Mouse (Mus musculus) stomach, embryonic 16.5 days (tissue): ENCODE measurements around the gene Scaf4. TPM values are rescaled to one million over a fixed set of nuclear protein-coding genes. Genes with fewer than 3 reads are reported as not detected.

Source experiments
- ATAC-seq: fragments of 200-750 bp; cut with Nextera tagmentation; 2 replicates; pipeline ENCODE4 v1.8.0; 2017; ENCODE audit warnings: moderate number of reproducible peaks, moderate TSS enrichment; ENCODE audit not compliant: insufficient read depth, low FRiP score
- H3K27ac ChIP-seq: fragments of 300-500 bp; sonication (generic); 2 replicates; pipeline ENCODE4 v1.5.1; 2014; ENCODE audit warnings: low read length
- H3K27me3 ChIP-seq: fragments of 300-500 bp; sonication (generic); 2 replicates; pipeline ENCODE4 v1.6.1; 2014; ENCODE audit warnings: low read length, control low read depth, mixed read lengths; ENCODE audit not compliant: control insufficient read depth, insufficient read depth
- H3K36me3 ChIP-seq: fragments of 300-500 bp; sonication (generic); 2 replicates; pipeline ENCODE4 v1.6.1; 2014; ENCODE audit warnings: low read length; ENCODE audit not compliant: control insufficient read depth, insufficient read depth
- H3K4me1 ChIP-seq: fragments of 300-500 bp; sonication (generic); 2 replicates; pipeline ENCODE4 v1.6.1; 2014; ENCODE audit warnings: low read length, control low read depth, mixed read lengths; ENCODE audit not compliant: control insufficient read depth, insufficient read depth
- H3K4me2 ChIP-seq: fragments of 300-500 bp; sonication (generic); 2 replicates; pipeline ENCODE4 v1.6.1; 2014; ENCODE audit warnings: low read depth, low read length, mixed read lengths
- H3K4me3 ChIP-seq: fragments of 300-500 bp; sonication (generic); replicated peaks from 2 replicates; pipeline ENCODE4 v1.5.1; 2014; ENCODE audit warnings: mild to moderate bottlenecking, low read length
- H3K9ac ChIP-seq: fragments of 300-500 bp; sonication (generic); 2 replicates; pipeline ENCODE4 v1.6.1; 2014; ENCODE audit warnings: low read length
- H3K9me3 ChIP-seq: fragments of 300-500 bp; sonication (generic); replicated peaks from 2 replicates; pipeline ENCODE4 v1.6.1; 2016; ENCODE audit warnings: low read length, control low read depth; ENCODE audit not compliant: control insufficient read depth
- WGBS: fragments of 180-500 bp; shearing (Covaris S2); extraction: QIAGEN DNeasy Blood & Tissue Kit; methylation state at CpG from one replicate; pipeline ENCODE4 v1.1.7; 2014; 5-methylcytosine and 5-hydroxymethylcytosine counted together
- polyA plus RNA-seq: library from polyadenylated mRNA; unstranded; fragments of >200 nt; fragmentation: Nextera tagmentation; extraction: Ambion mirVana; gene quantifications from 2 replicates; pipeline ENCODE4 v1.2.1, GENCODE M21; 2015

The Scaf4 gene
- polyA plus RNA-seq, 1 experiment from 2014 or later: 15.1 TPM

- no peak overlapping the region for H3K4me3 ChIP-seq
- H3K27ac ChIP-seq: no peak overlapping the region
- no peak for ATAC-seq
- 73% methylated on average over 5 of the region's 5 CpGs for WGBS
- H3K9me3 ChIP-seq: no peaks in the 10 kb centered on the region
- no peak overlapping the region for H3K4me2 ChIP-seq
- no peak overlapping the region for H3K9ac ChIP-seq
- peaks cover 26% of the 10 kb centered on the region for H3K4me1 ChIP-seq
- H3K36me3 ChIP-seq: no peaks in the 10 kb centered on the region
- no peaks in the 10 kb centered on the region for H3K27me3 ChIP-seq
These were observed 3.3 kb downstream of the Scaf4 start for GRCm38 (mm10) chr16:90280989-90281388.

DNA sequence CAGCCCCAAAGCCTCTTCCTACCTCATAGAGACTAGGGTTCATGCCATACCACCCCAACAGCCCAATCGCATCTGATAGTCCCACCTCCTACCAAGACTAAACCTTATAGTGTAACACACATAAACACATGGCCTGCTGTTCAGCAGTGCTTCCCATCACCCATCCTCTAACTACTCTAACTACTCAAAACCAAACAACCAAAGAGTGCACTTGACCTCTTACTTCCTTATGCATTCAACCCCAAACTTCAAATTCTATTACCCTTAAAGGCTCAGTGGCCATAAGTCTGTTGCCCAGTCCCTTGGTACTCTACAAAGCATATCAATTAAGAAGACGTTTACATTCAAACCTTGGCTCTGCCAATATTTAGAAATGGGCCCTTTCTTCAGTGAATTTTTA is 3.8 kb downstream of the Scaf4 start:
- no peak for ATAC-seq
- H3K9ac ChIP-seq: no peak overlapping the region
- no peaks in the 10 kb centered on the region for H3K27me3 ChIP-seq
- no peak overlapping the region for H3K4me3 ChIP-seq
- H3K27ac ChIP-seq: no peak overlapping the region
- no peaks in the 10 kb centered on the region for H3K36me3 ChIP-seq
- peaks cover 25% of the 10 kb centered on the region for H3K4me1 ChIP-seq
- no peaks in the 10 kb centered on the region for H3K9me3 ChIP-seq
- whole genome bisulfite sequencing: 49% methylated on average over 2 of the region's 2 CpGs
- H3K4me2 ChIP-seq: no peak overlapping the region

DNA sequence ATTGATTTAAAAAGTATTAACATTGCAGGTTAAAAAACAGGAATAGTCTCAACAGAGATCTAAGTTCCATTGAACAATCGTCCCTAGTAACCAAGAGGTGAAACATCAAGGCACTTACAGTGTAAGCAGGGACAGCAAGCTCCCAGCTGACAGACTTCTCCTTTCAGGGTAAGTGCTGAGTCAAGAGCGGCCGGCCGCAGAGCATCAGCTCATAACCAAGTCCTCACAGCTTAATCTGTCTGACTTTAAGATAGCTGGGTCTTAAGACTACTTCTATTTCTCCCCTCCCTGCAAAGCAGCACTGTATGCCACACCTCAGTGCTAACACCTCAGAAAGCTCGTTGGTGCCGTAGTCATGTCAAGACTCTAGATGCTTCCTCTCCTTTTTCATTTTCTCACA is 5.2 kb downstream of the Scaf4 start:
- H3K4me1 ChIP-seq: peaks cover 19% of the 10 kb centered on the region
- 39% methylated on average over 6 of the region's 6 CpGs for WGBS

DNA sequence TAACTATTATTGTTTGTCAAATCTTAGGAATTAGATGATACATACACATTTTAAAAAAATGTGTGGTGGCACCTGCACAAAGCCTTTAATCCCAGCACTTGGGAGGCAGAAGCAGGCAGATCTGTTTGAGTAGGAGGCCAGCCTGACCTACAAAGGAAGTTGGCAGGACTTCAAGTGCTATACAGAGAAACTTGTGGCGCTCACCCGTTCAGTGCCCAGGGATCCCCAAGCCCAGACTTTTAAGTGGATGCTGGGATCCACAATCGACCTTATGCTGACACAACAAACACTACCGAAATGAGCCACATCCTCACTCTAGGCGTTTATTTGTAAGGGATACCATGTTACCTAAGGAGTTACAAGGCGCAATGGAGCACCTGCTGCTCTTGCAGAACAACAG is 8.8 kb downstream of the Scaf4 start:
- Histone ChIP-seq H3K27me3 (no peaks in the 10 kb centered on the region), H3K9ac (no peak overlapping the region), H3K4me3 (no peak overlapping the region), H3K4me2 (no peak overlapping the region), H3K4me1 (peaks cover 4% of the 10 kb centered on the region; the same call in 1 of the 2 replicates), H3K36me3 (no peaks in the 10 kb centered on the region), H3K27ac (no peak overlapping the region), H3K9me3 (no peaks in the 10 kb centered on the region)
- ATAC-seq: no peak
- whole genome bisulfite sequencing: 84% methylated on average over 6 of the region's 6 CpGs

More for the DNA sequence above, 5.2 kb downstream of the Scaf4 start:
- Histone ChIP-seq H3K36me3 (no peaks in the 10 kb centered on the region), H3K9ac (no peak overlapping the region), H3K27ac (no peak overlapping the region), H3K27me3 (no peaks in the 10 kb centered on the region), H3K4me2 (peak overlapping the region; percentile 15; the same call in 1 of the 2 replicates), H3K9me3 (no peaks in the 10 kb centered on the region), H3K4me3 (no peak overlapping the region)
- ATAC-seq: no peak

DNA sequence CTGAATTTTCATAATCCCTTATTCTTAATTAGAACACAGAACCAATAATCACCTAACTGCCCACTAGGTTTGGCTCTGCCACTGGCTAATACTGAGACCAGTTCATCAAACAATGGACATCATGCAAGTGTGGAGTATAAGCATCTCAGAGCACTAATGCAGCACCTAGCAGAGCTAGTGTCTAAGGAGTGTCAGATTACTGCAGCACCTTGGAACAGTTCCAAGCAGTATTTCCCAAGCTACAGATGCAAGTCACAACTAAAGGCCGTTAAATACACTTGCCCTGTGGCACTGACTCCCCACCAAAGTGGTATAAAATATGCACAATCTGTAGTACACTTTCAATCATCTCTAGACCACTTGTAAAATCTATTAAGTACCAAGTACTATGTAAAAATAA is 17.7 kb downstream of the Scaf4 start:
- no peak for ATAC-seq
- no peak overlapping the region for H3K4me3 ChIP-seq
- H3K9ac ChIP-seq: no peak overlapping the region
- H3K4me2 ChIP-seq: no peak overlapping the region
- H3K36me3 ChIP-seq: no peaks in the 10 kb centered on the region; the same call in 1 of the 2 replicates
- WGBS: 17% methylated on average over 1 of the region's 1 CpGs
- H3K27me3 ChIP-seq: no peaks in the 10 kb centered on the region
- H3K27ac ChIP-seq: no peak overlapping the region
- 0 out of 2 replicates have a peak, but pooled peaks cover 3% of the 10 kb centered on the region for H3K4me1 ChIP-seq
- H3K9me3 ChIP-seq: no peaks in the 10 kb centered on the region

- H3K9ac ChIP-seq: no peak overlapping the region
- H3K9me3 ChIP-seq: no peaks in the 10 kb centered on the region
- 74% methylated on average over 1 of the region's 1 CpGs for WGBS
- no peak overlapping the region for H3K4me2 ChIP-seq
- no peaks in the 10 kb centered on the region; the same call in 1 of the 2 replicates for H3K36me3 ChIP-seq
- 0 out of 2 replicates have a peak, but pooled peaks cover 3% of the 10 kb centered on the region for H3K4me1 ChIP-seq
- H3K27me3 ChIP-seq: no peaks in the 10 kb centered on the region
- no peak overlapping the region for H3K4me3 ChIP-seq
- ATAC-seq: no peak
- H3K27ac ChIP-seq: no peak overlapping the region
These were observed 19.2 kb downstream of the Scaf4 start for GRCm38 (mm10) chr16:90265106-90265505.

- 68% methylated on average over 5 of the region's 5 CpGs for WGBS
- H3K4me3 ChIP-seq: no peak overlapping the region
- H3K36me3 ChIP-seq: no peaks in the 10 kb centered on the region; the same call in 1 of the 2 replicates
- H3K27me3 ChIP-seq: no peaks in the 10 kb centered on the region
- no peak overlapping the region for H3K9ac ChIP-seq
- no peaks in the 10 kb centered on the region for H3K9me3 ChIP-seq
- 0 out of 2 replicates have a peak, but pooled peaks cover 3% of the 10 kb centered on the region for H3K4me1 ChIP-seq
- no peak overlapping the region for H3K27ac ChIP-seq
- no peak overlapping the region for H3K4me2 ChIP-seq
- ATAC-seq: no peak
These were observed 20.3 kb downstream of the Scaf4 start for GRCm38 (mm10) chr16:90264021-90264420.

GRCm38 (mm10) chr16:90261791-90262190 is 22.5 kb downstream of the Scaf4 start:
- WGBS: 93% methylated on average over 2 of the region's 2 CpGs
- Histone ChIP-seq H3K9ac (no peak overlapping the region), H3K27ac (no peak overlapping the region), H3K4me2 (no peak overlapping the region), H3K4me1 (0 out of 2 replicates have a peak, but pooled peaks cover 3% of the 10 kb centered on the region), H3K4me3 (no peak overlapping the region), H3K27me3 (no peaks in the 10 kb centered on the region), H3K36me3 (peaks cover 7% of the 10 kb centered on the region; the same call in 1 of the 2 replicates), H3K9me3 (no peaks in the 10 kb centered on the region)
- no peak for ATAC-seq

DNA sequence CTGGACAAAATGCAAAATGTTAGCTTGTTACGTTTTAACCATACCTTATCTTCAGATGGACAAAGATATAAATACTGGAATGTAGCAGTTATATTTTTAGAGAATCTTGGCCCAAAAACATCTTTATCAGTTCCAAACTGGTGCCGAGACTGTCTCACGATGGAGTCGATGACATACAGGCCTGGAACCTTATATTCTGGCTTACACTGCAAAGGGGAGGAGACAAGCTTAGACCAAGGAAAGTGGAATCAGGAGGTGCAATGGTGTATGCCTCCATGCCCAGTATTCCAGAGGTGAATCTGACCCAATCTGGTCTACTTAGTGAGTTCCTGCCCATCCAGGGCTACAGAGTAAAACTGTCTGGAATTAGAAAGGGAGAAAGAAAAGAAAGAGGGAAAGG is 24.2 kb downstream of the Scaf4 start:
- Histone ChIP-seq H3K4me2 (no peak overlapping the region), H3K9ac (no peak overlapping the region), H3K9me3 (no peaks in the 10 kb centered on the region), H3K4me3 (no peak overlapping the region), H3K4me1 (no peaks in the 10 kb centered on the region), H3K27ac (no peak overlapping the region), H3K36me3 (peaks cover 7% of the 10 kb centered on the region; the same call in 1 of the 2 replicates), H3K27me3 (no peaks in the 10 kb centered on the region)
- ATAC-seq: no peak
- 81% methylated on average over 4 of the region's 4 CpGs for WGBS
